Mouse (Mus musculus) liver, embryonic 11.5 days (tissue): ENCODE measurements around the gene Fndc4. TPM values are rescaled to one million over a fixed set of nuclear protein-coding genes. Genes with fewer than 3 reads are reported as not detected.

ENCODE experiments used
- ATAC-seq: fragments of 200-750 bp; cut with Nextera tagmentation; replicated peaks from 2 replicates; pipeline ENCODE4 v1.8.0; 2017; ENCODE audit warnings: moderate number of reproducible peaks, mild to moderate bottlenecking, moderate TSS enrichment, moderate library complexity; ENCODE audit not compliant: low FRiP score
- DNase-seq: peaks from one replicate; pipeline ENCODE4 v3.0.0-alpha.2; 2017; ENCODE audit warnings: low spot score
- H3K27ac ChIP-seq: fragments of 300-500 bp; sonication (generic); 2 replicates; pipeline ENCODE4 v1.5.1; 2014; ENCODE audit warnings: mild to moderate bottlenecking, low read depth, low read length, control low read depth
- H3K27me3 ChIP-seq: fragments of 300-500 bp; sonication (generic); replicated peaks from 2 replicates; pipeline ENCODE4 v1.6.1; 2014; ENCODE audit warnings: low read length, mixed read lengths; ENCODE audit not compliant: control insufficient read depth, insufficient read depth
- H3K36me3 ChIP-seq: fragments of 300-500 bp; sonication (generic); 2 replicates; pipeline ENCODE4 v1.6.1; 2014; ENCODE audit warnings: mild to moderate bottlenecking, low read length, moderate library complexity, mixed read lengths; ENCODE audit not compliant: control insufficient read depth, insufficient read depth
- H3K4me1 ChIP-seq: fragments of 300-500 bp; sonication (generic); replicated peaks from 2 replicates; pipeline ENCODE4 v1.6.1; 2014; ENCODE audit warnings: low read length, mixed read lengths; ENCODE audit not compliant: control insufficient read depth, insufficient read depth
- H3K4me2 ChIP-seq: fragments of 300-500 bp; sonication (generic); 2 replicates; pipeline ENCODE4 v1.6.1; 2014; ENCODE audit warnings: mild to moderate bottlenecking, control low read depth, moderate library complexity
- H3K4me3 ChIP-seq: fragments of 300-500 bp; sonication (generic); 2 replicates; pipeline ENCODE4 v1.5.1; 2014; ENCODE audit warnings: low read depth, low read length, control low read depth
- H3K9ac ChIP-seq: fragments of 300-500 bp; sonication (generic); 2 replicates; pipeline ENCODE4 v1.6.1; 2014; ENCODE audit warnings: low read depth, low read length, control low read depth
- H3K9me3 ChIP-seq: fragments of 300-500 bp; sonication (generic); 2 replicates; pipeline ENCODE4 v1.6.1; 2016; ENCODE audit warnings: low read length, inconsistent platforms, mixed read lengths; ENCODE audit not compliant: control insufficient read depth
- WGBS: fragments of 180-500 bp; shearing (Covaris S2); extraction: QIAGEN DNeasy Blood & Tissue Kit; methylation state at CpG from one replicate; pipeline ENCODE4 v1.1.7; 2014; 5-methylcytosine and 5-hydroxymethylcytosine counted together
- polyA plus RNA-seq: library from polyadenylated mRNA; unstranded; fragments of >200 nt; fragmentation: Nextera tagmentation; extraction: Ambion mirVana; gene quantifications from 2 replicates; pipeline ENCODE4 v1.2.1, GENCODE M21; 2014

The Fndc4 gene
- 24.2 TPM in 2 replicates for polyA plus RNA-seq

- Histone ChIP-seq H3K36me3 (no peaks in the 10 kb centered on the region; the same call in 1 of the 2 replicates), H3K4me2 (peak within 1 kb of the TSS; percentile 97), H3K4me1 (peaks cover 13% of the 10 kb centered on the region; the same call in 1 of the 2 replicates), H3K9ac (peak within 1 kb of the TSS; percentile 73), H3K4me3 (peak within 1 kb of the TSS; percentile 71), H3K27ac (0 out of 2 replicates have a peak within 1 kb of the TSS, but pooled peaks have one; percentile 36), H3K9me3 (no peaks in the 10 kb centered on the region), H3K27me3 (no peaks in the 10 kb centered on the region)
- WGBS, result under 1% methylated on average over 41 of the region's 46 CpGs
- ATAC-seq, result peak; percentile 22; the same call in 1 of the 2 replicates
- peak; percentile 56 for DNase-seq
These were observed at the start of gene Fndc4 for GRCm38 (mm10) chr5:31295606-31296141. TSS of gene Fndc4 (minus strand) at chr5:31296080.

GRCm38 (mm10) chr5:31328255-31328654 is 32.4 kb upstream of the Fndc4 start:
- no peaks in the 10 kb centered on the region for H3K4me1 ChIP-seq
- H3K9me3 ChIP-seq, result no peaks in the 10 kb centered on the region
- no peaks in the 10 kb centered on the region for H3K36me3 ChIP-seq
- H3K27ac ChIP-seq, result no peak overlapping the region
- H3K4me2 ChIP-seq, result no peak overlapping the region
- no peak for ATAC-seq
- no peak overlapping the region for H3K9ac ChIP-seq
- H3K4me3 ChIP-seq, result no peak overlapping the region
- no peak for DNase-seq
- no peaks in the 10 kb centered on the region for H3K27me3 ChIP-seq
- 35% methylated on average over 7 of the region's 7 CpGs for WGBS

GRCm38 (mm10) chr5:31326850-31327249 is 31.0 kb upstream of the Fndc4 start:
- DNase-seq, result no peak
- 22% methylated on average over 5 of the region's 5 CpGs for WGBS
- Histone ChIP-seq H3K4me1 (no peaks in the 10 kb centered on the region), H3K4me3 (no peak overlapping the region), H3K27me3 (no peaks in the 10 kb centered on the region), H3K27ac (no peak overlapping the region), H3K9me3 (no peaks in the 10 kb centered on the region), H3K9ac (no peak overlapping the region), H3K36me3 (no peaks in the 10 kb centered on the region), H3K4me2 (no peak overlapping the region)
- no peak for ATAC-seq

- DNase-seq (no peak), ATAC-seq (no peak)
- Histone ChIP-seq H3K4me1 (no peaks in the 10 kb centered on the region), H3K4me2 (no peak overlapping the region), H3K27me3 (no peaks in the 10 kb centered on the region), H3K36me3 (no peaks in the 10 kb centered on the region), H3K9ac (no peak overlapping the region), H3K27ac (no peak overlapping the region), H3K4me3 (no peak overlapping the region), H3K9me3 (peaks cover 2% of the 10 kb centered on the region; the same call in 1 of the 2 replicates)
- WGBS, result 63% methylated on average over 3 of the region's 3 CpGs
These were observed 28.2 kb upstream of the Fndc4 start for GRCm38 (mm10) chr5:31324085-31324484.

- ATAC-seq, result no peak
- Histone ChIP-seq H3K9ac (no peak overlapping the region), H3K4me2 (no peak overlapping the region), H3K4me1 (no peaks in the 10 kb centered on the region), H3K9me3 (peaks cover 2% of the 10 kb centered on the region; the same call in 1 of the 2 replicates), H3K36me3 (no peaks in the 10 kb centered on the region), H3K27ac (no peak overlapping the region), H3K4me3 (no peak overlapping the region), H3K27me3 (no peaks in the 10 kb centered on the region)
- no peak for DNase-seq
- WGBS, result 84% methylated on average over 3 of the region's 3 CpGs
These were observed 26.9 kb upstream of the Fndc4 start for GRCm38 (mm10) chr5:31322776-31323175.

GRCm38 (mm10) chr5:31312806-31313205 is 16.9 kb upstream of the Fndc4 start:
- H3K27ac ChIP-seq, result no peak overlapping the region
- H3K4me2 ChIP-seq, result no peak overlapping the region
- ATAC-seq, result no peak
- H3K27me3 ChIP-seq, result no peaks in the 10 kb centered on the region
- 76% methylated on average over 8 of the region's 8 CpGs for WGBS
- H3K9ac ChIP-seq, result no peak overlapping the region
- no peaks in the 10 kb centered on the region for H3K4me1 ChIP-seq
- no peaks in the 10 kb centered on the region for H3K9me3 ChIP-seq
- no peaks in the 10 kb centered on the region for H3K36me3 ChIP-seq
- H3K4me3 ChIP-seq, result no peak overlapping the region
- DNase-seq, result no peak

- no peak for ATAC-seq
- Histone ChIP-seq H3K4me3 (no peak overlapping the region), H3K9ac (no peak overlapping the region), H3K27ac (no peak overlapping the region), H3K4me2 (no peak overlapping the region), H3K9me3 (no peaks in the 10 kb centered on the region), H3K27me3 (no peaks in the 10 kb centered on the region), H3K4me1 (no peaks in the 10 kb centered on the region), H3K36me3 (no peaks in the 10 kb centered on the region)
- DNase-seq, result no peak
- WGBS, result 84% methylated on average over 6 of the region's 6 CpGs
These were observed 7.2 kb upstream of the Fndc4 start for GRCm38 (mm10) chr5:31303093-31303492.

GRCm38 (mm10) chr5:31301866-31302265 is 6.0 kb upstream of the Fndc4 start:
- no peaks in the 10 kb centered on the region for H3K4me1 ChIP-seq
- H3K9me3 ChIP-seq, result no peaks in the 10 kb centered on the region
- no peak overlapping the region for H3K4me2 ChIP-seq
- DNase-seq (no peak), ATAC-seq (no peak)
- 65% methylated on average over 7 of the region's 8 CpGs for WGBS
- H3K36me3 ChIP-seq, result no peaks in the 10 kb centered on the region
- no peak overlapping the region for H3K27ac ChIP-seq
- H3K4me3 ChIP-seq, result no peak overlapping the region
- H3K9ac ChIP-seq, result no peak overlapping the region
- no peaks in the 10 kb centered on the region for H3K27me3 ChIP-seq

GRCm38 (mm10) chr5:31298486-31298885 is 2.6 kb upstream of the Fndc4 start:
- 35% methylated on average over 2 of the region's 2 CpGs for WGBS
- Histone ChIP-seq H3K36me3 (no peaks in the 10 kb centered on the region; the same call in 1 of the 2 replicates), H3K9ac (no peak overlapping the region), H3K4me1 (peaks cover 10% of the 10 kb centered on the region; the same call in 1 of the 2 replicates), H3K4me3 (no peak overlapping the region), H3K9me3 (no peaks in the 10 kb centered on the region), H3K27ac (no peak overlapping the region), H3K27me3 (no peaks in the 10 kb centered on the region), H3K4me2 (no peak overlapping the region)
- no peak for DNase-seq
- ATAC-seq, result no peak
